Mouse (Mus musculus) gastrocnemius, adult 18-20 months (tissue): Measurements from ENCODE around the gene Foxo6. TPM values are rescaled to one million over a fixed set of nuclear protein-coding genes. Genes with fewer than 3 reads are reported as not detected.
A peak's percentile ranks its signal among the peaks of the same experiment; 100 is the strongest.

ENCODE experiments used
- DNase-seq: peaks from one replicate; pipeline ENCODE4 v3.0.0; 2021; ENCODE audit warnings: low spot score
- total RNA-seq, 2 experiments: library from RNA; stranded (reverse); gene quantifications; 2 replicates each; pipeline ENCODE4 v1.2.3; 2021

The Foxo6 gene
- total RNA-seq, 2 experiments from 2014 or later, result 4.4 to 6.6 TPM

- DNase-seq, result peak; percentile 93
Observed at GRCm38 (mm10) chr4:120248800-120249261, 38.3 kb downstream of the Foxo6 start.

- peak; percentile 78 for DNase-seq
Observed at GRCm38 (mm10) chr4:120247412-120247811, 39.7 kb downstream of the Foxo6 start.

GRCm38 (mm10) chr4:120246086-120246485 is 41.1 kb downstream of the Foxo6 start:
- DNase-seq, result peak; percentile 69

GRCm38 (mm10) chr4:120242783-120243262 is 44.3 kb downstream of the Foxo6 start:
- no peak for DNase-seq

GRCm38 (mm10) chr4:120241106-120241505 is 46.0 kb downstream of the Foxo6 start:
- no peak for DNase-seq

GRCm38 (mm10) chr4:120239419-120239818 is 47.7 kb downstream of the Foxo6 start:
- no peak for DNase-seq

GRCm38 (mm10) chr4:120233243-120233642 is 53.9 kb downstream of the Foxo6 start:
- no peak for DNase-seq

- DNase-seq, result no peak
Observed at GRCm38 (mm10) chr4:120232541-120232940, 54.6 kb downstream of the Foxo6 start.

- DNase-seq, result no peak
Observed at GRCm38 (mm10) chr4:120231982-120232381, 55.2 kb downstream of the Foxo6 start.

GRCm38 (mm10) chr4:120230256-120230649 is 56.9 kb downstream of the Foxo6 start:
- peak; percentile 85 for DNase-seq

GRCm38 (mm10) chr4:120229505-120230255 is 57.5 kb downstream of the Foxo6 start:
- peak; percentile 32 for DNase-seq

- DNase-seq, result no peak
Observed at GRCm38 (mm10) chr4:120228613-120229012, 58.5 kb downstream of the Foxo6 start.

- DNase-seq, result no peak
Observed at GRCm38 (mm10) chr4:120227224-120227623, 59.9 kb downstream of the Foxo6 start.

- no peak for DNase-seq
Observed at GRCm38 (mm10) chr4:120226682-120227081, 60.5 kb downstream of the Foxo6 start.

GRCm38 (mm10) chr4:120225135-120225780 is 61.9 kb downstream of the Foxo6 start:
- peak; percentile 85 for DNase-seq

- DNase-seq, result peak; percentile 87
Observed at GRCm38 (mm10) chr4:120223805-120224204, 63.3 kb downstream of the Foxo6 start.

- no peak for DNase-seq
Observed at GRCm38 (mm10) chr4:120223108-120223745, 63.9 kb downstream of the Foxo6 start.

GRCm38 (mm10) chr4:120221708-120222107 is 65.4 kb downstream of the Foxo6 start:
- no peak for DNase-seq

GRCm38 (mm10) chr4:120218878-120219277 is 68.3 kb downstream of the Foxo6 start:
- no peak for DNase-seq
